Mouse (Mus musculus) gastrocnemius, postnatal 10 days (tissue): Measurements from ENCODE around the gene Rln3. TPM values are rescaled to one million over a fixed set of nuclear protein-coding genes. Genes with fewer than 3 reads are reported as not detected.

Experiments used
- DNase-seq: peaks from one replicate; pipeline ENCODE4 v3.0.0; 2021; ENCODE audit warnings: mixed read lengths
- microRNA-seq, 2 experiments: library from miRNA; unstranded; fragments of <30 nt; microRNA quantifications; one replicate each; pipeline ENCODE4 v1.2.0; 2021
- total RNA-seq, 2 experiments: library from RNA; stranded (reverse); gene quantifications; 2 replicates each; pipeline ENCODE4 v1.2.3; 2021

The Rln3 gene
- total RNA-seq, 2 experiments from 2014 or later = not detected

GRCm38 (mm10) chr8:83995973-83996372 is 48.8 kb downstream of the Rln3 start:
- DNase-seq = no peak

- no peak for DNase-seq
These were observed 50.8 kb downstream of the Rln3 start for GRCm38 (mm10) chr8:83994030-83994429.

Small RNA genes lying within 50 kb of the gene (microRNA-seq; reads per million reads assigned to microRNA genes)
- gene Mir1199 (0 to 0.50 reads per million in 2 experiments), gene Mir709 (0 reads per million in 2 experiments), gene Mir8111 (1.5 to 2.2 reads per million in 2 experiments)

Other genes starting within 250 kb of the Rln3 start
- gene Adgrl1, start 144.9 kb downstream of the Rln3 start, total RNA-seq = 10 to 100 TPM; 19.6 to 25.2 TPM
- gene Gm10644, start 89.8 kb downstream of the Rln3 start, total RNA-seq = under 1 TPM in 1 of 2 experiments, not detected in 1; 0.32 TPM
- gene Asf1b, start 89.5 kb downstream of the Rln3 start, total RNA-seq = 1 to 10 TPM; 6.5 to 7.3 TPM
- gene Prkaca, start 72.0 kb downstream of the Rln3 start, total RNA-seq = 100 to 1,000 TPM; 490 to 518 TPM
- 10 to 100 TPM; 24.8 to 30.3 TPM for gene Samd1, start 47.3 kb downstream of the Rln3 start, total RNA-seq
- under 1 TPM in 1 of 2 experiments, not detected in 1; 0.47 TPM for gene 1700067K01Rik, start 43.5 kb downstream of the Rln3 start, total RNA-seq
- 1 to 10 TPM; 1.7 to 2.0 TPM for gene 2210011C24Rik, start 32.8 kb downstream of the Rln3 start, total RNA-seq
- 1 to 10 TPM in 1 of 2 experiments, under 1 TPM in 1; 0.99 to 1.1 TPM for gene Palm3, start 23.5 kb downstream of the Rln3 start, total RNA-seq
- gene Il27ra, start 2.4 kb downstream of the Rln3 start, total RNA-seq = under 1 TPM; 0.84 to 0.87 TPM
- 1 to 10 TPM; 1.6 to 1.9 TPM for gene Gm10643, start 20.1 kb upstream of the Rln3 start, total RNA-seq
- gene Rfx1, start 21.8 kb upstream of the Rln3 start, total RNA-seq = 1 to 10 TPM; 5.2 to 8.2 TPM
- gene Dcaf15, start 59.8 kb upstream of the Rln3 start, total RNA-seq = 10 to 100 TPM in 1 of 2 experiments, 1 to 10 TPM in 1; 9.5 to 11.2 TPM
- 1 to 10 TPM in 1 of 2 experiments, under 1 TPM in 1; 0.14 to 2.4 TPM for gene Podnl1, start 81.0 kb upstream of the Rln3 start, total RNA-seq
- gene Cc2d1a, start 102.9 kb upstream of the Rln3 start, total RNA-seq = 10 to 100 TPM; 12.5 to 13.9 TPM
- gene 4930432K21Rik, start 103.0 kb upstream of the Rln3 start, total RNA-seq = under 1 TPM; 0.32 to 0.54 TPM
- gene Nanos3, start 140.2 kb upstream of the Rln3 start, total RNA-seq = 1 to 10 TPM; 1.4 to 2.4 TPM
- 1 to 10 TPM; 7.9 to 8.5 TPM for gene Zswim4, start 192.1 kb upstream of the Rln3 start, total RNA-seq
- 100 to 1,000 TPM; 180 to 184 TPM for gene D8Ertd738e, start 204.7 kb upstream of the Rln3 start, total RNA-seq
- gene Mri1, start 212.3 kb upstream of the Rln3 start, total RNA-seq = 10 to 100 TPM; 16.8 to 20.6 TPM
- gene Ccdc130, start 225.4 kb upstream of the Rln3 start, total RNA-seq = 10 to 100 TPM; 11.3 to 11.4 TPM